Mouse (Mus musculus) small intestine, adult 2 months (tissue): ENCODE measurements around the gene Tmem59.

Experiments used
- CTCF ChIP-seq: fragments of 200-500 bp; IDR thresholded peaks from 2 replicates; pipeline ENCODE4 v1.5.1; 2012; ENCODE audit warnings: low read depth, mild to moderate bottlenecking, control low read depth, inconsistent platforms, low read length, moderate library complexity, mixed read lengths; ENCODE audit not compliant: insufficient replicate concordance, insufficient read length; ENCODE audit errors: extremely low read depth
- POLR2A ChIP-seq: fragments of 200-500 bp; IDR thresholded peaks from 2 replicates; pipeline ENCODE4 v1.6.1; 2012; ENCODE audit warnings: low read depth, mild to moderate bottlenecking, control low read depth, inconsistent platforms, low read length, moderate library complexity

DNA sequence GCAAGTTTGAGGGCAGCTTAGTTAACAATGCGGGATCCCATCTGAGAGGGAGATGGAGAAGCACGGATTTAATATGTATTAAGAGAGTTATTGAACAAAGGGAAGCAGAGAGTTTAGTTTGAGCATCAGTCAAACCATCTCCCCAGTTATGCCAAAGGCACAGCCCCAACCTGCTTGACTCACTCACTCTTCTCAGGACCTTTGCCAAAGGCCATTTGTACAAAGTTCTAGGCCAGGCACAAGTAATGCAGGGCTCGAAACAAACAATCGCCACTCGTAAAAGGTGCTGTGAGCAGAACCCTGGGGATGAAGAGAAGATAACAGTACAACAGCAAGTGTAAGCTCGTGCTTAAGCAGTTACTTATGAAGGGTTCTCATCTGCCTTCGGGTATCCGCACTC lies 25.6 kb upstream of the Tmem59 start:
- TF ChIP-seq CTCF (no peak), POLR2A (no peak)
